Mouse (Mus musculus) midbrain, embryonic 14.5 days (tissue): Measurements from ENCODE around the gene Gm20388. TPM values are rescaled to one million over a fixed set of nuclear protein-coding genes. Genes with fewer than 3 reads are reported as not detected.

Experiments
- ATAC-seq: fragments of 200-750 bp; cut with Nextera tagmentation; 2 replicates; pipeline ENCODE4 v1.8.0; 2017; ENCODE audit warnings: moderate number of reproducible peaks, moderate library complexity; ENCODE audit not compliant: low FRiP score, low TSS enrichment
- DNase-seq: peaks from one replicate; pipeline ENCODE4 v3.0.0-alpha.2; 2015
- H3K27ac ChIP-seq: fragments of 300-500 bp; sonication (generic); replicated peaks from 2 replicates; pipeline ENCODE4 v1.5.1; 2014; ENCODE audit warnings: mild to moderate bottlenecking, low read depth, low read length, moderate library complexity
- H3K27me3 ChIP-seq: fragments of 300-500 bp; sonication (generic); 2 replicates; pipeline ENCODE4 v1.6.1; 2014; ENCODE audit warnings: low read length, control low read depth, mixed read lengths; ENCODE audit not compliant: control insufficient read depth, insufficient read depth
- H3K36me3 ChIP-seq: fragments of 300-500 bp; sonication (generic); 2 replicates; pipeline ENCODE4 v1.6.1; 2014; ENCODE audit warnings: low read length, control low read depth; ENCODE audit not compliant: control insufficient read depth, insufficient read depth
- H3K4me1 ChIP-seq: fragments of 300-500 bp; sonication (generic); 2 replicates; pipeline ENCODE4 v1.6.1; 2014; ENCODE audit warnings: mild to moderate bottlenecking, antibody characterized with exemption, low read length, control low read depth; ENCODE audit not compliant: control insufficient read depth, insufficient read depth
- H3K4me2 ChIP-seq: fragments of 300-500 bp; sonication (generic); 2 replicates; pipeline ENCODE4 v1.6.1; 2014; ENCODE audit warnings: mild to moderate bottlenecking, low read length, moderate library complexity
- H3K4me3 ChIP-seq: fragments of 300-500 bp; sonication (generic); replicated peaks from 2 replicates; pipeline ENCODE4 v1.5.1; 2014; ENCODE audit warnings: low read depth, low read length
- H3K9ac ChIP-seq: fragments of 300-500 bp; sonication (generic); replicated peaks from 2 replicates; pipeline ENCODE4 v1.6.1; 2014; ENCODE audit warnings: mild to moderate bottlenecking, low read length, moderate library complexity
- H3K9me3 ChIP-seq: fragments of 300-500 bp; sonication (generic); 2 replicates; pipeline ENCODE4 v1.6.1; 2016; ENCODE audit warnings: low read length, control low read depth, mixed read lengths; ENCODE audit not compliant: control insufficient read depth
- WGBS: fragments of 180-500 bp; shearing (Covaris S2); extraction: QIAGEN DNeasy Blood & Tissue Kit; methylation state at CpG from one replicate; pipeline ENCODE4 v1.1.7; 2014; 5-methylcytosine and 5-hydroxymethylcytosine counted together
- polyA plus RNA-seq: library from polyadenylated mRNA; unstranded; fragments of >200 nt; fragmentation: Nextera tagmentation; extraction: Ambion mirVana; gene quantifications from 2 replicates; pipeline ENCODE4 v1.2.1, GENCODE M21; 2014

Gm20388 gene
- polyA plus RNA-seq, 1 experiment from 2014 or later = 4.1 TPM

DNA sequence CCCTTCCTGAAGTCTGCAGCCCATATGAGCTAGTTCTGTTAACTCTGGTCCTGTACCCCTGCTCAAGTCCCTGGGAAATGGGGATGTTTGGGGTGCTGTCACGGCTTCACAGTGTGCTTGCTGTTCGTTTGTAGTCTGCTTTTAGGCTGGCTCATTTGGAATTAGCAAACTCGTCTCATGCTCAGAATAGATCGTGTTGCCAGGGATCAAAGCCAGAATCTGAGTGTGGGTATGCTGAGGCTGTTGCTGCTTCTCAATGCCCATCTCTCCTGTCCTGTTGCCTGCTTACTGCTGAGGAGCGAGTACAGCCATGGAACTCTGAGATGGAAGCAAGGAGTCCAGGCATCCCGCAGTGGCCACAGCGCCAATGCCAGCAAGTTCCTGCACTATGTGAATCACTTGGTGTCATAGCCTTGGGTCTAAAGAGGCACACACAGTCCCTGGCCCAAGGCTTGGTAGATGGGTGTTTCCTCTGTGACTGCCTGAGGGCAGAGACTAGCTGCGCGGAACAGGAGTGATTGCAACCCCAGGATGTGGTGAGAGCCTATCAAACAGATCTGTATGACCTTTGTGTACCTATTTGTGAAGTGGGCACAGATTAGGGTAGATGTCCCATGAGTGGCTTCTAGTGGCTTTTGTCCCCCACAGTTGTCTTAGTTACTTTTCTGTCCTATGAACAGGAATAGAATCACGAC, 4364.9 kb downstream of the Gm20388 start:
- 94% methylated on average over 10 of the region's 10 CpGs for WGBS
- H3K4me2 ChIP-seq = no peak overlapping the region
- H3K36me3 ChIP-seq = no peaks in the 10 kb centered on the region
- no peaks in the 10 kb centered on the region for H3K27me3 ChIP-seq
- no peak overlapping the region for H3K9ac ChIP-seq
- no peak for ATAC-seq
- H3K4me3 ChIP-seq = no peak overlapping the region
- no peak overlapping the region for H3K27ac ChIP-seq
- no peak for DNase-seq
- H3K9me3 ChIP-seq = no peaks in the 10 kb centered on the region
- H3K4me1 ChIP-seq = peaks cover 27% of the 10 kb centered on the region

DNA sequence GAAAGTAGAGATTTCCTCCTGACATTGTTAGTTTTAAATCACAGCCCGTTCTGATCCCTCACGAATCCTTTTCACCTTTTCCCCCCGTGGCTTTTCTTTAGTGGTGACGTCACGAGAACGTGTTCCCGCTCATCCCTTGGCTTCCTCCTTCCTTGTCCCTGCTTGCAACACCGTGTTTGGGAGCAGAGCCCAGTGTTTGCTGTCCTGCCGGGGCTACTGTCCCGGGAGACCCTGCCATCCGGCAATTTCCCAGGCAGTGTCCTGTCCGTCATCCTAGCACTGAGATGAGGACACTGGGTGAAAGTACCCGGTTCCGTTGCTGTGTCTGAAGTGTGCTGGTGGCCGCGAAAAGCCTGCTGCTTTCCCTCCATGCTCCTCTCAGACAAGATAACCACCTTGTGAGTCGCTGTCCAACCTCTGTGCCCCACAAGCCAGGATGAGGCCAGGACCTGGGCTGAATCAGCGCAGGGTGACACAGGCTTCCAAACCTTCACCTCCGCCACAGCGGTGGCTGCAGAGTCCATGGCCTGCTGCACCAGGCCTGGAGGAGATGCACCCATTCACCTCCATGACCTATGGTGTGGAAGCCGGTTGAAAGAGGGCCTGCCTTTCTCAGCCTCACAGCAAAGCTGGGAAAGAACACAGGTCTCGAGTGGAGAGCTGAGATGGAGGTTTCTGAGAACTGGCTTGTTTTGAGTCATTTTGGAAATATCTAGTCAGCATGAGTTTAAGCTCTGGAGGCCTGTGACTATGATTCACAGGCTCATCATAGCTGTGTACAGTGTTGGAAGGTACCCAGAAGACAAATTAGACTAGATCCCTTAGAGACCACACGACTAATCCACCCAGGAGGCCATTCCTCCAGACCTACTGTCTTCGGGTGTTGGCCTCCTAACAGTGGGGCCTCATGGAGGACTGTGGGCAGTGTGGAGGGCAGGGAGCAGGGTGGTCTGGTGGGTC, 4367.6 kb downstream of the Gm20388 start:
- H3K4me1 ChIP-seq = peaks cover 50% of the 10 kb centered on the region
- no peaks in the 10 kb centered on the region for H3K9me3 ChIP-seq
- ATAC-seq = no peak
- no peak overlapping the region; the same call in 1 of the 2 replicates for H3K9ac ChIP-seq
- DNase-seq = no peak
- no peak overlapping the region for H3K4me2 ChIP-seq
- H3K27me3 ChIP-seq = no peaks in the 10 kb centered on the region
- WGBS = 68% methylated on average over 24 of the region's 24 CpGs
- H3K36me3 ChIP-seq = no peaks in the 10 kb centered on the region
- no peak overlapping the region for H3K4me3 ChIP-seq
- H3K27ac ChIP-seq = no peak overlapping the region

DNA sequence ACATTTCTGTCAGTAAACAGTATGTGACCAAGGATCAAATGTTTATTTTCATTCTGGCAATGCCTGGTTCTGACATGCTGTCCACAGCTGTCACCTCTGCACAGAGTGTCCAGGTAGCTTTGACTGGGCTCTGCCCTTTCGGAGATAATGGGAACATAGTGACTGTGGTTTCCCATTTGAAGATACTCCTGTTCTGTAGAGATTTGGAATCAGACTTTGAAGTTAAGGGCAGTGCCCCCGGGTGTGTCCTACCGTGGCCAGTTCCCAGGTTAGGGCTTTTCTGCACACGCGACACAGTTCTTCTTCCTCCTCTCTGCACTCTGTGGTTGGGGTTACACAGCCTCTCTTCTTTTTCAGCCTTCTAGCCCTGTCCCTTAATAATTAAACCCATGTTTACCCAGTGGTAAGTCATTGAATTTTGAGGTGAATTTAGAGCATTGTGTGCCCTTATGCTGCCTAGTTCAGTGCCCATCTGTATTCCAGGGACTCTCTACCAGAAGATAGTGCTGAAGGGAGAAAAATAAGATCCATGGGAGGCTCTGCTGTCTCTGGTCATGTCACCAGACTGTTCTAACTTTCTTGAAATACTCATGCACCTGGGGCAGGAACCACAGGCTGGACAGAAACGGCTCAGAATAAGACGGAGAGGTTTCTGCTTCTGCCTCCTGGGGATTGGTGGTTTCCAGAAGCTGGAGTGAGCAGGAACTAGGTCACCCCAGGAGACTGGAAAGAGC, 4368.5 kb downstream of the Gm20388 start:
- H3K27me3 ChIP-seq = no peaks in the 10 kb centered on the region
- WGBS = 87% methylated on average over 7 of the region's 7 CpGs
- H3K4me1 ChIP-seq = peaks cover 57% of the 10 kb centered on the region
- H3K4me2 ChIP-seq = no peak overlapping the region
- H3K9me3 ChIP-seq = no peaks in the 10 kb centered on the region
- H3K9ac ChIP-seq = no peak overlapping the region
- no peaks in the 10 kb centered on the region for H3K36me3 ChIP-seq
- H3K4me3 ChIP-seq = no peak overlapping the region
- DNase-seq = no peak
- H3K27ac ChIP-seq = no peak overlapping the region
- no peak for ATAC-seq

DNA sequence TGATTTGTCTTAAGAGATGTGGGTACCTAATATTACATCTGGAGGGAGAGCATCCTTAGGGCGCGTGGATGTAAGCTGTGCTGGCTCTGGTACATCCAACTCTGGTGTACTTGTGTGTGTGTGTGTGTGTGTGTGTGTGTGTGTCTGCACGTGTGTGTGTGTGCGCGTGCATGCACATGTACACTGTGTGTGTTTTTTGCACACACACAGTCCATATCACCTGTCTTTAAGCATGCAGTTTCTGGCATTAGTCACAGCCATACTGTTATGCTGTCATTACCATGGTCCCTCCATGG, 4369.0 kb downstream of the Gm20388 start:
- DNase-seq = no peak
- ATAC-seq = no peak
- H3K27me3 ChIP-seq = no peaks in the 10 kb centered on the region
- peaks cover 57% of the 10 kb centered on the region for H3K4me1 ChIP-seq
- H3K27ac ChIP-seq = no peak overlapping the region
- no peaks in the 10 kb centered on the region for H3K36me3 ChIP-seq
- no peak overlapping the region for H3K4me3 ChIP-seq
- no peak overlapping the region for H3K4me2 ChIP-seq
- 95% methylated on average over 5 of the region's 5 CpGs for WGBS
- no peak overlapping the region for H3K9ac ChIP-seq
- no peaks in the 10 kb centered on the region for H3K9me3 ChIP-seq

DNA sequence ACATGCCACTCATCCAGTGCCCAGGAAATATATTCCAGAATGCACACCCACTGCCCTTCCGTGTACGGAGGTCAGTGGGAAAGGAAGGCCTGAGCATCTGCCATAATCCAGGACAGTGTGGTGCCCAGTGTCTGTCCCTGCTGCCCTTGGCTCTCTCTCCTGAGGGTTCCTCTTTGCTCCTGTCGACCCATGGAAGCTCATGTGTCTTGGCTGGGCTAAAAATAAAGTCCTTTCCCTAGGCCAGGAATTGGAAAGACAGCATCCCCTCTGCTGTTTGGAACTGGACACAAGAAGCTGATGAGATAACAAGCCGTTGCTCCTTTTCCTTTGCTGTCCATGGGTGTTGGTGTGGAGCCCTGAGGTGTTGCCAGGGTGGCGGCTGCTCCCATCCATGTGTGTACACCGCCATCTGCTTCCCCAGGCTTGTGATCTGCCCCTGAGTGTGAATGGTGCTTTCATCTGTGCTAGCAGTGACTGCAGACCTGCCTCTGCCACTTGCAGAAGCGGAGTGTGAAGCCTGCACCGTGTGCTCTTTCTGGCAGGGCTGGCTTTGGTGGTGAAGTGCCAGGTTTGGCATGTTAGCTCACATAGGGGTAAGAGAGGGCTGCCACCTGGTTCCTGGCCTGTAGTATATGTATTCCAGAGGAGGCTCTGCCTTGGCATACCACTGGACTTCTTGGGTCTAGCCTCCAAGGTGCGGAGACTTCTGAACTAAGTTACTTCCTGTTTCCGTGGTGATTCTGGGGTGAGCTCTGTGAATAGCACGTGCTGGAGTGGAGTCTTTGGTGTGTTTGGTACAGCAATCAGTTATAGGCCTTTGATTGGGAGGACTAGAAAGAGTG, 4371.3 kb downstream of the Gm20388 start:
- 64% methylated on average over 11 of the region's 11 CpGs for WGBS
- Histone ChIP-seq H3K4me1 (peaks cover 72% of the 10 kb centered on the region), H3K36me3 (no peaks in the 10 kb centered on the region), H3K4me3 (no peak overlapping the region), H3K9me3 (no peaks in the 10 kb centered on the region), H3K27ac (0 out of 2 replicates have a peak overlapping the region, but pooled peaks have one; percentile 14), H3K27me3 (no peaks in the 10 kb centered on the region), H3K9ac (0 out of 2 replicates have a peak overlapping the region, but pooled peaks have one; percentile 9), H3K4me2 (no peak overlapping the region)
- ATAC-seq = no peak
- DNase-seq = no peak

DNA sequence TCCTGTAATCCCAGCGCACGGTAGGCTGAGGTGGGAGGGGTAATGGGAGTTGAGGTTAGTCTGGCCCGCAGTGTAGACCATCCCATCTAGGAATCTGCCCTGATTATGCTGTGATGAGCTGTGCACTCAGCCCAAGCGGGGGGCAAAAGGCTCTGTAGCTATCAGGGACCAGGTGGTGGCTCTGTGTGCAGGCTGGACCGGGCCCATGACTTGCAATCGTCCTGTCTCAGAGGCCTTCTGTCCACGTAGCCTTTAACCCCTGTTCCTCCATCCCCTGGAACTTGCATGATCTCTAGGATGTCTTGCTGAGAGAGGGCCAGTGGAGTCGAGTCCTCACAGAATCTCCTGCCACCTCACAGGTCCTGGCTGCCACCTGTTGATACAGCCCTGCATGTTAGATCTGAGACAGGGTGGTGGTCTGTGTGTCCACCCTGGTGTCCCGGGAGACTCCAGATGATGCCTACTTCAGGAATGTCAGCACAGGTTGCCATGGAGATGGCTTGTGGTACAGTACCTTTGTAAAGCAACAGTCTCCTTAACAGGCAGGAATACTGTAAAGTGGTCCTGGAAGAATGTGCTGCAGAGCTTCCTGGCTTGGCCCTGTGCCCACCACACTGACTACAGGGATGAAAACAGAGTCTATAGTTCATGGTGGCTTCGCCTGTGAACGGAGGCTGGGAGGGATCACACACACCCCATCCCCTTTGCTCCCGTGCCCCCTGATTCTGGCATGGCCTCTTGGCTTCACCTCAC, 4372.4 kb downstream of the Gm20388 start:
- Histone ChIP-seq H3K27me3 (no peaks in the 10 kb centered on the region), H3K4me1 (peaks cover 70% of the 10 kb centered on the region), H3K4me2 (no peak overlapping the region), H3K27ac (peak overlapping the region; percentile 91), H3K36me3 (no peaks in the 10 kb centered on the region), H3K9me3 (no peaks in the 10 kb centered on the region), H3K4me3 (no peak overlapping the region), H3K9ac (no peak overlapping the region)
- ATAC-seq (no peak), DNase-seq (peak; percentile 62)
- 56% methylated on average over 12 of the region's 12 CpGs for WGBS

DNA sequence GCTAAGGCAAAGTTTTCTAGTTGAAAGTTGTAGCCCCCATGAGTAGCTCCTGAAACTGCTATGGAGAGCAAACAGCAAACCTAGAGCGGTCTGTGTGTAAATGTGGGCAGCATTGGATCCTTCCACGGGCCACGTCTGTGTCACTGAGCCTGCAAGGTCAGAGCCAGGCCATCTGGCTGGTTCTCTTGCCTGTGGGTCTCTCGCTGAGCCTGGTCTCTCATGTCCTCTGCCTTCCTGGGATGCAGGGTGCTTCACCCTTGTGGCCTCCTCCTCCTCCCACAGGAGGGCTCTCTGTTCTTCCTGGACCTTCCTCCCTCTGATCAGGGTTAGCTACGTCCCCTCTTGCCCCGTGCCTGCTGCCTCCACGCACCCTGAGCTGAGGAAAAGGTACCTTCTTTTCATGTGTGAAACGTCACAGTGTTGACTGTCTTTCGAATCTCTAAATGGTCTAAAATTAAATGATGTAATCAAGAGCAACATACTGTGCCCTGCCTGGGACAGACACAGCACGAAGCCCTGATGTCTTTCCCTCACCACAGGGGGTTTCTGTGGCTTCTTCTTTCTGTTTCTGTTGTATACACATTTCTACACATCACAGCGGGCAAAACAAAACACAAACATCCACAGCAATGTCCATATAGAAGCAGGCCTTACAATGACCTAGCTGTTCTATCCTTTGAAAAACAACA, 4373.1 kb downstream of the Gm20388 start:
- H3K4me1 ChIP-seq = peaks cover 65% of the 10 kb centered on the region
- ATAC-seq = no peak

More for the DNA sequence above, 4373.1 kb downstream of the Gm20388 start:
- WGBS = 17% methylated on average over 11 of the region's 11 CpGs
- Histone ChIP-seq H3K9ac (peak overlapping the region; percentile 31; the same call in 1 of the 2 replicates), H3K4me3 (no peak overlapping the region), H3K27ac (peak overlapping the region; percentile 91), H3K9me3 (no peaks in the 10 kb centered on the region), H3K27me3 (no peaks in the 10 kb centered on the region), H3K36me3 (no peaks in the 10 kb centered on the region), H3K4me2 (peak overlapping the region; percentile 4; the same call in 1 of the 2 replicates)
- DNase-seq = no peak
